Mouse (Mus musculus) erythroid progenitor cell, adult 5-6 weeks (primary cell): ENCODE results near the gene Rdh13. TPM values are rescaled to one million over a fixed set of nuclear protein-coding genes. Genes with fewer than 3 reads are reported as not detected.

ENCODE experiments used
- ATAC-seq: replicated peaks from 2 replicates; pipeline ENCODE4 v1.8.0; 2016; ENCODE audit warnings: moderate number of reproducible peaks, mild to moderate bottlenecking, moderate TSS enrichment, inconsistent platforms; ENCODE audit not compliant: poor library complexity, low FRiP score, severe bottlenecking
- total RNA-seq, 2 experiments: library from RNA; stranded (forward) in 1 of 2; stranded (reverse) in 1 of 2; fragments of 150-400 nt in 1 of 2; fragments of 186-747, 209-891 nt in 1 of 2; gene quantifications; 2 replicates each; pipeline versions ENCODE4 v1.2.3 to v1.2.4; 2015 to 2017; ENCODE audit warnings: low replicate concordance in 2 of 2

Gene Rdh13
- total RNA-seq (2015; ENCODE audit: low replicate concordance) (0.72 and 1.3 TPM in 2 replicates), total RNA-seq (2017; ENCODE audit: low replicate concordance) (0.45 and 1.5 TPM in 2 replicates)

GRCm38 (mm10) chr7:4445216-4445791 is at the start of gene Rdh13:
TSS of gene Rdh13 (minus strand) at chr7:4445649.
- peak; percentile 99 for ATAC-seq

- ATAC-seq = no peak
Measured at GRCm38 (mm10) chr7:4493991-4494390, 48.5 kb upstream of the Rdh13 start.

- no peak for ATAC-seq
Measured at GRCm38 (mm10) chr7:4492284-4493224, 47.1 kb upstream of the Rdh13 start.

- no peak for ATAC-seq
Measured at GRCm38 (mm10) chr7:4491308-4491707, 45.9 kb upstream of the Rdh13 start.

- ATAC-seq = no peak; the same call in 1 of the 2 replicates
Measured at GRCm38 (mm10) chr7:4482281-4482680, 36.8 kb upstream of the Rdh13 start.

- ATAC-seq = no peak
Measured at GRCm38 (mm10) chr7:4479674-4480073, 34.2 kb upstream of the Rdh13 start.

- ATAC-seq = no peak
Measured at GRCm38 (mm10) chr7:4478796-4479291, 33.4 kb upstream of the Rdh13 start.

- ATAC-seq = no peak
Measured at GRCm38 (mm10) chr7:4478021-4478795, 32.8 kb upstream of the Rdh13 start.

- no peak for ATAC-seq
Measured at GRCm38 (mm10) chr7:4473940-4474339, 28.5 kb upstream of the Rdh13 start.

- ATAC-seq = no peak
Measured at GRCm38 (mm10) chr7:4471179-4471555, 25.7 kb upstream of the Rdh13 start.

- ATAC-seq = no peak
Measured at GRCm38 (mm10) chr7:4470275-4471178, 25.1 kb upstream of the Rdh13 start.

GRCm38 (mm10) chr7:4467801-4468200 is 22.4 kb upstream of the Rdh13 start:
- no peak for ATAC-seq

- no peak for ATAC-seq
Measured at GRCm38 (mm10) chr7:4464194-4464824, 18.9 kb upstream of the Rdh13 start.

- ATAC-seq = peak; percentile 52
Measured at GRCm38 (mm10) chr7:4460576-4461434, 15.4 kb upstream of the Rdh13 start, which contains the start of gene Eps8l1. TSS of gene Eps8l1 (plus strand) at chr7:4460674.

GRCm38 (mm10) chr7:4452644-4453043 is 7.2 kb upstream of the Rdh13 start:
- no peak for ATAC-seq

GRCm38 (mm10) chr7:4449211-4449610 is 3.8 kb upstream of the Rdh13 start:
- ATAC-seq = no peak

- no peak for ATAC-seq
Measured at GRCm38 (mm10) chr7:4448439-4448838, 3.0 kb upstream of the Rdh13 start.

- no peak for ATAC-seq
Measured at GRCm38 (mm10) chr7:4447138-4447537, 1.7 kb upstream of the Rdh13 start.
